Mouse (Mus musculus): ENCODE data around the gene Tspoap1. TPM values are rescaled to one million over a fixed set of nuclear protein-coding genes. Genes with fewer than 3 reads are reported as not detected.

Gene Tspoap1
- polyA plus RNA-seq, 1 experiment from 2014 or later, result 0.78 TPM

DNA sequence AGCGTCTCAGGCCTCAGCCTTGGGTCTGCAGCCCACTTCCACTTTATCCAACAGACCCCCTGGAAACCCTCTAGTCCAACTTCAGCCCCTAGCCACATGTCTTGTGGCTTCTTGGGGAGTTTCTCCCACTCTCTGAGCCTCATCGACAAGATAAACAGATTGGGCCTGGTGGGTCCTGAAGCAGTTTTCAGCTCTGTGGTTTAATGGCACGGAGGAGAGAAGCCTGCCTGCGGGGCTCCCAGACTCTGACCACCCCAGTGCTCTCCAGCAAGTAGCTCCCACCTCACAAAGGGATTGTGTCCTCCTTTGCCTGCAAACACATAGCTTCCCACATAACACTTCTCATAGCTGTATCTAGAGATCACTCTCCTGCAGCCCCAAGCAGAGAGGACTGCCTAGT, 32.9 kb upstream of the Tspoap1 start:
- 0 out of 2 replicates have a peak, but pooled peaks cover 5% of the 10 kb centered on the region for H3K27me3 ChIP-seq (replicated peaks)
- H3K36me3 ChIP-seq, result no peaks in the 10 kb centered on the region
- no peak overlapping the region; the same call in 1 of the 2 replicates for H3K27ac ChIP-seq (ENCODE audit: poor library complexity, severe bottlenecking)
- no peak overlapping the region for H3K4me2 ChIP-seq
- ATAC-seq (ENCODE audit: insufficient number of reproducible peaks, low FRiP score), result no peak
- H3K4me3 ChIP-seq, result no peak overlapping the region
- H3K9me3 ChIP-seq (replicated peaks), result no peaks in the 10 kb centered on the region
- H3K4me1 ChIP-seq (replicated peaks), result peaks cover 36% of the 10 kb centered on the region
- H3K9ac ChIP-seq, result no peak overlapping the region
- WGBS, result 63% methylated on average over 4 of the region's 4 CpGs

- Histone ChIP-seq H3K4me2 (peak overlapping the region; percentile 29), H3K36me3 (no peaks in the 10 kb centered on the region), H3K4me3 (no peak overlapping the region), H3K9ac (no peak overlapping the region), H3K9me3 (replicated peaks) (no peaks in the 10 kb centered on the region), H3K4me1 (replicated peaks) (peaks cover 40% of the 10 kb centered on the region), H3K27me3 (replicated peaks) (0 out of 2 replicates have a peak, but pooled peaks cover 5% of the 10 kb centered on the region), H3K27ac (ENCODE audit: poor library complexity, severe bottlenecking) (peak overlapping the region; percentile 14; the same call in 1 of the 2 replicates)
- no peak for ATAC-seq (ENCODE audit: insufficient number of reproducible peaks, low FRiP score)
- WGBS, result 56% methylated on average over 18 of the region's 18 CpGs
Observed at GRCm38 (mm10) chr11:87728850-87729592, 31.3 kb upstream of the Tspoap1 start.

GRCm38 (mm10) chr11:87729593-87730185, 30.7 kb upstream of the Tspoap1 start:
- peaks cover 45% of the 10 kb centered on the region for H3K4me1 ChIP-seq (replicated peaks)

GRCm38 (mm10) chr11:87730652-87731310, 29.6 kb upstream of the Tspoap1 start:
- H3K9ac ChIP-seq, result no peak overlapping the region
- 75% methylated on average over 10 of the region's 10 CpGs for WGBS
- no peak overlapping the region for H3K4me3 ChIP-seq
- H3K27ac ChIP-seq (ENCODE audit: poor library complexity, severe bottlenecking), result no peak overlapping the region
- no peaks in the 10 kb centered on the region for H3K9me3 ChIP-seq (replicated peaks)
- ATAC-seq (ENCODE audit: insufficient number of reproducible peaks, low FRiP score), result no peak
- peaks cover 37% of the 10 kb centered on the region for H3K4me1 ChIP-seq (replicated peaks)
- 0 out of 2 replicates have a peak, but pooled peaks cover 5% of the 10 kb centered on the region for H3K27me3 ChIP-seq (replicated peaks)
- no peaks in the 10 kb centered on the region for H3K36me3 ChIP-seq
- no peak overlapping the region for H3K4me2 ChIP-seq

More at GRCm38 (mm10) chr11:87729593-87730185, 30.7 kb upstream of the Tspoap1 start:
- WGBS, result 56% methylated on average over 13 of the region's 13 CpGs
- no peaks in the 10 kb centered on the region for H3K9me3 ChIP-seq (replicated peaks)
- no peaks in the 10 kb centered on the region for H3K36me3 ChIP-seq
- ATAC-seq (ENCODE audit: insufficient number of reproducible peaks, low FRiP score), result peak; percentile 50
- H3K27me3 ChIP-seq (replicated peaks), result 0 out of 2 replicates have a peak, but pooled peaks cover 5% of the 10 kb centered on the region
- no peak overlapping the region for H3K4me3 ChIP-seq
- H3K27ac ChIP-seq (ENCODE audit: poor library complexity, severe bottlenecking), result 0 out of 2 replicates have a peak overlapping the region, but pooled peaks have one; percentile 14
- H3K9ac ChIP-seq, result no peak overlapping the region
- peak overlapping the region; percentile 29 for H3K4me2 ChIP-seq

GRCm38 (mm10) chr11:87734346-87734745, 26.0 kb upstream of the Tspoap1 start:
- ATAC-seq (ENCODE audit: insufficient number of reproducible peaks, low FRiP score), result no peak
- 0 out of 2 replicates have a peak, but pooled peaks cover 5% of the 10 kb centered on the region for H3K27me3 ChIP-seq (replicated peaks)
- H3K9ac ChIP-seq, result peak overlapping the region; percentile 46; the same call in 1 of the 2 replicates
- WGBS, result 33% methylated on average over 5 of the region's 5 CpGs
- H3K27ac ChIP-seq (ENCODE audit: poor library complexity, severe bottlenecking), result no peak overlapping the region
- H3K9me3 ChIP-seq (replicated peaks), result no peaks in the 10 kb centered on the region
- H3K4me3 ChIP-seq, result peak overlapping the region; percentile 22; the same call in 1 of the 2 replicates
- H3K4me2 ChIP-seq, result peak overlapping the region; percentile 62
- H3K36me3 ChIP-seq, result peaks cover 3% of the 10 kb centered on the region
- peaks cover 34% of the 10 kb centered on the region for H3K4me1 ChIP-seq (replicated peaks)

- H3K27me3 ChIP-seq (replicated peaks), result 0 out of 2 replicates have a peak, but pooled peaks cover 5% of the 10 kb centered on the region
- peak overlapping the region; percentile 44 for H3K9ac ChIP-seq
- H3K9me3 ChIP-seq (replicated peaks), result no peaks in the 10 kb centered on the region
- peak overlapping the region; percentile 83; the same call in 1 of the 2 replicates for H3K27ac ChIP-seq (ENCODE audit: poor library complexity, severe bottlenecking)
- H3K4me3 ChIP-seq, result no peak overlapping the region
- H3K4me1 ChIP-seq (replicated peaks), result peaks cover 28% of the 10 kb centered on the region
- peak overlapping the region; percentile 80 for H3K4me2 ChIP-seq
- no peak for ATAC-seq (ENCODE audit: insufficient number of reproducible peaks, low FRiP score)
- 60% methylated on average over 6 of the region's 6 CpGs for WGBS
- H3K36me3 ChIP-seq, result peaks cover 15% of the 10 kb centered on the region
Observed at GRCm38 (mm10) chr11:87735691-87736090, 24.6 kb upstream of the Tspoap1 start.

- Histone ChIP-seq H3K9me3 (replicated peaks) (no peaks in the 10 kb centered on the region), H3K27me3 (replicated peaks) (0 out of 2 replicates have a peak, but pooled peaks cover 5% of the 10 kb centered on the region), H3K4me2 (peak overlapping the region; percentile 80), H3K9ac (peak overlapping the region; percentile 85), H3K4me1 (replicated peaks) (peaks cover 28% of the 10 kb centered on the region), H3K27ac (ENCODE audit: poor library complexity, severe bottlenecking) (peak overlapping the region; percentile 83), H3K36me3 (peaks cover 18% of the 10 kb centered on the region), H3K4me3 (peak overlapping the region; percentile 71)
- WGBS, result 3% methylated on average over 31 of the region's 31 CpGs
- peak; percentile 83 for ATAC-seq (ENCODE audit: insufficient number of reproducible peaks, low FRiP score)
Observed at GRCm38 (mm10) chr11:87736647-87737134, 23.6 kb upstream of the Tspoap1 start.

DNA sequence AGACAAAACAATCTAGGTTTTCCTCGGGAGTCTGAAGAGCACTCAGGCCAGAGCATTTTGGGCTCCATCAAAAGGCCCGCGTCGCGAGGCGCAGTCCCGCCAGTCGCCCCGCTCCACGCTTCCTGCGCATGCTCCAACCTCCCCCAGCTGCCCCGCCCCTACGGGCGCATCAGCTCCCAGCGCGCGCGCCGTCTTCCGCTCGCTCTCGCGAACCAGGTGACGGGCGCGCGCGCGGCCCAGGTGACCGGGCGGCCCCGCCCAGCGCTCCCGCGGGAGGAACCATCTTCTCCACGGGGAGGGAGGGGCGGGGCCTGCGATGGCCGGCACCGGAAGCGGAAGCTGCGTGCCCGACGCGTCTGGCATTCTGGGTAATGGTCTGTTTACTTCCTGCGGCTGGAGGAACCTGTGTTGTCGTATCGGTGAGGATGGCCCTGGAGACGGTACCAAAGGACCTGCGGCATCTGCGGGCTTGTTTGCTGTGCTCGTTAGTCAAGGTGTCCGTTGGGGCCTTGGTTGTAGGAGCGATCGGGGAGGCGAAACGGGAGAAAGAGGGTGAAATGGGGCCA, 23.1 kb upstream of the Tspoap1 start, which contains the start of gene Supt4a:
Gene Supt4a (plus strand): TSS at position 378 of the 566 bp plus-strand sequence.
- Histone ChIP-seq H3K9me3 (replicated peaks) (no peaks in the 10 kb centered on the region), H3K9ac (peak within 1 kb of the TSS; percentile 85), H3K4me1 (replicated peaks) (peaks cover 28% of the 10 kb centered on the region), H3K4me2 (peak within 1 kb of the TSS; percentile 80), H3K27me3 (replicated peaks) (0 out of 2 replicates have a peak, but pooled peaks cover 1% of the 10 kb centered on the region), H3K4me3 (peak within 1 kb of the TSS; percentile 71), H3K36me3 (peaks cover 24% of the 10 kb centered on the region), H3K27ac (ENCODE audit: poor library complexity, severe bottlenecking) (peak within 1 kb of the TSS; percentile 83)
- WGBS, result under 1% methylated on average over 57 of the region's 57 CpGs
- peak; percentile 96 for ATAC-seq (ENCODE audit: insufficient number of reproducible peaks, low FRiP score)

DNA sequence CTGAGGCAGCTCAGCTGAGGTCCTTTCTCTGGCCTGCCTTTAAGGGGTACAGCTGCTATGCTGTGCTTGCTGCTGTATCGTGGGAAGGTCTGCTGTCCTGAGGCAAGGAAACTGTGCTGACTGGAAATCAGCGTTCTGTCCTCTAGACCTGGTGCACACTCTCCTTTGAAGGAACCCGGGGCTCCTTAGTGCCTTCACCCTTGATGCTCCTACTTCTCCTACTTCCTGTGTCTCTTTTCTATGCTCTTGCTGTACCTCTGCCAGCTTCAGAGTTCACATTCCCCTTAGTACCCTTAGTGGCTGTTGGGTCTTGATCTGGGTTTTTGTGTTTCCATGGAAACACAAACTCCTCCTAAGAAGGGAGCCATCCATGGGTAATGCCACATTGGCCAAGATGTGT, 16.6 kb upstream of the Tspoap1 start:
- no peaks in the 10 kb centered on the region for H3K27me3 ChIP-seq (replicated peaks)
- H3K36me3 ChIP-seq, result peaks cover 57% of the 10 kb centered on the region
- H3K4me3 ChIP-seq, result no peak overlapping the region
- H3K27ac ChIP-seq (ENCODE audit: poor library complexity, severe bottlenecking), result no peak overlapping the region
- no peak overlapping the region for H3K9ac ChIP-seq
- no peaks in the 10 kb centered on the region for H3K4me1 ChIP-seq (replicated peaks)
- 92% methylated on average over 3 of the region's 3 CpGs for WGBS
- ATAC-seq (ENCODE audit: insufficient number of reproducible peaks, low FRiP score), result no peak
- no peak overlapping the region for H3K4me2 ChIP-seq
- no peaks in the 10 kb centered on the region for H3K9me3 ChIP-seq (replicated peaks)

- ATAC-seq (ENCODE audit: insufficient number of reproducible peaks, low FRiP score), result no peak
- no peaks in the 10 kb centered on the region for H3K4me1 ChIP-seq (replicated peaks)
- peaks cover 9% of the 10 kb centered on the region for H3K27me3 ChIP-seq (replicated peaks)
- no peak overlapping the region for H3K27ac ChIP-seq (ENCODE audit: poor library complexity, severe bottlenecking)
- no peak overlapping the region for H3K9ac ChIP-seq
- no peak overlapping the region for H3K4me3 ChIP-seq
- H3K9me3 ChIP-seq (replicated peaks), result no peaks in the 10 kb centered on the region
- no peak overlapping the region for H3K4me2 ChIP-seq
- 73% methylated on average over 4 of the region's 4 CpGs for WGBS
- peaks cover 48% of the 10 kb centered on the region for H3K36me3 ChIP-seq
Observed at GRCm38 (mm10) chr11:87744964-87745363, 15.4 kb upstream of the Tspoap1 start.
